Mouse (Mus musculus) heart, embryonic 10.5 days (tissue): Measurements from ENCODE around the gene Mafb. TPM values are rescaled to one million over a fixed set of nuclear protein-coding genes. Genes with fewer than 3 reads are reported as not detected.

Experiments
- DNase-seq: peaks from one replicate; pipeline ENCODE4 v3.0.0-alpha.2; 2017; ENCODE audit warnings: low spot score
- H3K27ac ChIP-seq: fragments of 300-500 bp; sonication (generic); 2 replicates; pipeline ENCODE4 v1.5.1; 2016; ENCODE audit warnings: mild to moderate bottlenecking
- H3K27me3 ChIP-seq: fragments of 300-500 bp; sonication (generic); 2 replicates; pipeline ENCODE4 v1.6.1; 2016; ENCODE audit warnings: mild to moderate bottlenecking; ENCODE audit not compliant: poor library complexity, insufficient read depth, severe bottlenecking
- H3K36me3 ChIP-seq: fragments of 300-500 bp; sonication (generic); 2 replicates; pipeline ENCODE4 v1.6.1; 2016; ENCODE audit warnings: mild to moderate bottlenecking, moderate library complexity
- H3K4me1 ChIP-seq: fragments of 300-500 bp; sonication (generic); 2 replicates; pipeline ENCODE4 v1.6.1; 2016; ENCODE audit warnings: mild to moderate bottlenecking
- H3K4me3 ChIP-seq: fragments of 300-500 bp; sonication (generic); 2 replicates; pipeline ENCODE4 v1.5.1; 2016; ENCODE audit warnings: mild to moderate bottlenecking, moderate library complexity
- H3K9me3 ChIP-seq: fragments of 300-500 bp; sonication (generic); 2 replicates; pipeline ENCODE4 v1.6.1; 2016; ENCODE audit warnings: mild to moderate bottlenecking, moderate library complexity
- WGBS: fragments of 180-500 bp; shearing (Covaris S2); methylation state at CpG from one replicate; pipeline ENCODE4 v1.1.7; 2016; 5-methylcytosine and 5-hydroxymethylcytosine counted together
- polyA plus RNA-seq: library from polyadenylated mRNA; unstranded; fragments of >200 nt; fragmentation: Nextera tagmentation; extraction: Ambion mirVana; gene quantifications from 2 replicates; pipeline ENCODE4 v1.2.1, GENCODE M21; 2016

Mafb gene
- polyA plus RNA-seq, 1 experiment from 2014 or later, result 5.5 TPM

DNA sequence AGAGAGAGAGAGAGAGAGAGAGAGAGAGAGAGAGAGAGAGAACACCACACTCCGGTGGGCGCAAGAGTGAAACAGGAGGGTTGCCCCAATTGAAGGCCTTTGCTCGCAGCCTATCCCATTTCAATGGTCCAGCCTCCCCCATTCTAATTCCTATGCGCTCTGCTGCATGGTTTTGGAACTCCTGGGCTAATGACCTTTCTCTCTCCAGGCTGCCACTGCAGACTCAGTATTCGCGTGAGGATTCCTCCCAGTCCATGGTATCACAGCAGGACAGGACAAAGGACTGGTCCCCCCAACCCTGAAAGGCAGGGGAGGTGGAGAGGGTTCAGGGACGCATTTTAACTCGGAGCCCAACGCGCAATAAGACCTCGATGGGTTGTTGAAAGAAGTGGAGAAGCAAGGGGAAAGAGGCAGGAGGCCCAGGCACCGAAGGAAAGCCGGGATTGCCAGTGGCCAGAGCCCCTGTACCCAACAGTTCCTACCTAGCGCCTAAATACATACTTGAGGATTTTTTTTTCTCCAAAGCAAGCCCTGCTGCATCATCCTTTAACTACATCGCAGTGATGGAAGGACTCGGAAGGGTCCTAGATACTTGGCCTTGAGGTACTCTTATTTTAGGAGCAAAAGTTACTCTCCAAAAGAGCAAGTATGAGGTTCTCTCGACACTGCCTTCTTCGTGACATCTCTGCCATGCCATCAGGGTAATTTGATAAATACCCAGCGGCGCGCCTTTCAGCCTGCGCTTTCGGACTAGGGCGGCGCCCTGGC is 3.0 kb upstream of the Mafb start:
- Histone ChIP-seq H3K27me3 (peaks cover 88% of the 10 kb centered on the region), H3K4me1 (peaks cover 41% of the 10 kb centered on the region), H3K9me3 (no peaks in the 10 kb centered on the region), H3K36me3 (no peaks in the 10 kb centered on the region), H3K4me3 (peak overlapping the region; percentile 71), H3K27ac (peak overlapping the region; percentile 47; the same call in 1 of the 2 replicates)
- WGBS, result 4% methylated on average over 25 of the region's 25 CpGs
- no peak for DNase-seq

DNA sequence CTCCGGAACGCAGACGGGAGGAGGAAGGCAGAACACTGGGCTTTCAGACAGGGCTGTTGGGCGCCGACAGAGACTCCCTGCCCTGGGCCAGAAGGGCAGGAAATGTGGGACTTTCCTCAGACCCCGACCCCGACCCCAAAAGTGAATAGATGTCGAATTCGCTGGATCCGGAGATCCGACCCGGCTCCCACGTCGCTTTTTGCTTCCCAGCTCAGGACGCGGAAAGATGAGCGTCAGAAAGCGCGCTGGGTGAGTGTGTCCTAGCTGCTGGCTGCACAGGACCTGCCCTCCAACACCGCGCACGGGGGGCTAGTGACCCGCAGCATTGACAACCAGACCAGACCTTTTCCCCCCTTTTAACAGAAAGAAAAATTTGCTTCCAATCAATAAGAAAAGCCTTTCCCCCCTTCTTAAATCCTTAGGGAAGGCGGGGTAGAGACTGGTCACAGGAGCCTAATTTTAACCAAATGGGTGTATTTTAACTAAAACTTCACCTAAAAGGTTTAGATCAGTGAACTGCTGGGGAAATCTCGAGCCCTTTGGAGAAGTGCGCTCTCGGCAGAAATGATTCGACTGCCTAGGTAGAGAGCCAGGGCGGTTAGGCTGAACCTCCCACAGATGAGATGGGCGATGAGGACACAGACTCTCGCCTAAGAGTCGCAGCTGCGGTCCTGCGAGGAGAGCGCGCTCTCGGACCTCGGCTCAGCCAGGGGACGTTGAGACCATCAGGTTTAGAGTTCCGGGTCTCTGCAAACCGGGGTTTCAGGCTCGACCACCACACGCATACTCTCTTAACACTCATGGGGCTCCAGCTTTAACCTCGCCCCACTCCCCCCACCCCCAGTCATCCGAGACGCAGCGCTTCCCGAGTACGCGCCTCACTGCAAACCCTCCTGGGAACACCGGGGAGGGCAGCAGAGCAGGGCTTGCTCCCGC is 1.8 kb upstream of the Mafb start:
- Histone ChIP-seq H3K4me1 (peaks cover 46% of the 10 kb centered on the region), H3K36me3 (no peaks in the 10 kb centered on the region), H3K4me3 (peak overlapping the region; percentile 71), H3K9me3 (no peaks in the 10 kb centered on the region), H3K27ac (peak overlapping the region; percentile 47; the same call in 1 of the 2 replicates), H3K27me3 (peaks cover 87% of the 10 kb centered on the region)
- under 1% methylated on average over 52 of the region's 52 CpGs for WGBS
- no peak for DNase-seq

DNA sequence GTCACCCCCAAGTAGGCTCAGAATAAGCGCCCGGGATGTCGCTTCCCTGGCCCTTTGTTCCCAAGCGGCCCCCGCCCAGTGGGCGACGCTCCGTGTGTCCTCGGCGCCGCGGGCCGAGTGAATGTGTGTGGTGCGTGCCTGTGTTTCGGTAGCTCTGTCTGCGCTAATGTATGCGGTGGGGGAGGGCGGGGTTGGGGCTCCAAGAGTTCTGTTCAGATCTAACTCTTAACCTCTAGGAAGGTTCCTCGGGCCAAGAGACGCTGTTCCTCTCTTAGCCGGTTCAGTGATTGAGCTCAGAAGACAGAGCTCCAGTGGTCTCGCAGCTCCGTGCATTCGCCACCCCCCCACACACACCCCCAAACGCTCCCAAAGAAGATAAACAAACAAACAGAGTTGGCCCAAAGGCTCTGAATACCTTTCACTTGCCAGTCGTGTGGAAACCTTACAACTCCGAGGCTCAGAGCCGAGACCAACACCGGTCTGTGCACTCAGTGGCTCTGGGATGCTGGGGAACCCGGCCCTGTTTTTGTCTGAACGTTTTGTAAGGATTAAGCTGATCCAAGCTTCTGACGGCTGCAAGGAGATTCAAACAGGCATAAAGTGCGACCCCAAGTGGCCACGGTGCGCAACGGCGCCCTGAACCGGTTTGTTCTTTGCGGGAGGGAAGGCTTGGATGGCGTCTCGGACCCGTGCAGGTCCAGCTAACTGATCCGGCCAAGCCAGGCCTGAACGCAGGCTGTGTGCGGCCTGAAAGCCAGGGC is 763 bp upstream of the Mafb start:
- WGBS, result 1% methylated on average over 45 of the region's 45 CpGs
- peak; percentile 91 for DNase-seq
- Histone ChIP-seq H3K4me3 (peak overlapping the region; percentile 71), H3K9me3 (no peaks in the 10 kb centered on the region), H3K27me3 (peaks cover 84% of the 10 kb centered on the region), H3K36me3 (no peaks in the 10 kb centered on the region), H3K27ac (peak overlapping the region; percentile 87), H3K4me1 (peaks cover 46% of the 10 kb centered on the region)

GRCm38 (mm10) chr2:160366111-160366979 is 520 bp downstream of the Mafb start:
- H3K27me3 ChIP-seq, result peaks cover 84% of the 10 kb centered on the region
- H3K4me3 ChIP-seq, result peak overlapping the region; percentile 71
- peak; percentile 82 for DNase-seq
- peaks cover 54% of the 10 kb centered on the region for H3K4me1 ChIP-seq
- H3K27ac ChIP-seq, result peak overlapping the region; percentile 87
- H3K9me3 ChIP-seq, result no peaks in the 10 kb centered on the region
- H3K36me3 ChIP-seq, result no peaks in the 10 kb centered on the region
- under 1% methylated on average over 89 of the region's 95 CpGs for WGBS

DNA sequence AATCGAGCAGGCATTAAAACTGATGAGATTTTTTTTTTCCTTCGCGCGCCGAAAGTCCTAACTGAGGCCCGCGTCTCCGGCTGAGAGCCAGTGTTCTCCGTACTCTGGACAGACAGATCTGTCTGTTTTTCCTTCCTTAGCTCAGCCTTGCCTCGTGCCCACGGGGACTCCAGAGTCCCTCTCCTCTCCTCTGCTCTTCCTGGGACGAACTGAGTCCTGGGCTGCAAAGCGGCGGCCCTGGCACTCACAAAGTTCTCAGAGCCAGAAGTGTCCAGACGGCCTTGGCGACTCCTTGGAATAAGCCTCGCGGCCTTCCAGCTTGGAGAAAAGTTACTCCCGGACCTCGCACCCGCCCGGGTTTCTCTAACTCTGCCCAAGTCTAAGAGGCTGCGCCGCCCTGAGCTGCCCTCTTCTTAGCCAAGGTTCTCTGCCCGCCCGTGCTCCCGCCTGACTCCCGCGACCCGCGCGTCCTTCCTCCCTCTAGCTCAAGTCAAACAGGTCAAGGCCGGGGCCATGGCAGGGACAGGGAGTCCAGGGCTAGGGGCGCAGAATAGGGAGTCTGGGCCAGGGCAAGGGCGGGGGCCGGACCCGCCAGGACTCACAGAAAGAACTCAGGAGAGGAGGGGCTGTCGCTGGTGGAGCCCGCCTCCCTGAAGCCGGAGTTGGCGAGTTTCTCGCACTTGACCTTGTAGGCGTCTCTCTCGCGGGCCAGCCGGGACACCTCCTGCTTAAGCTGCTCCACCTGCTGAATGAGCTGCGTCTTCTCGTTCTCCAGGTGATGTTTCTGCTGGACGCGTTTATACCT is 1.6 kb downstream of the Mafb start:
- peak overlapping the region; percentile 71 for H3K4me3 ChIP-seq
- H3K9me3 ChIP-seq, result no peaks in the 10 kb centered on the region
- no peak for DNase-seq
- peak overlapping the region; percentile 87 for H3K27ac ChIP-seq
- peaks cover 61% of the 10 kb centered on the region for H3K4me1 ChIP-seq
- no peaks in the 10 kb centered on the region for H3K36me3 ChIP-seq
- H3K27me3 ChIP-seq, result peaks cover 84% of the 10 kb centered on the region
- under 1% methylated on average over 50 of the region's 50 CpGs for whole genome bisulfite sequencing

DNA sequence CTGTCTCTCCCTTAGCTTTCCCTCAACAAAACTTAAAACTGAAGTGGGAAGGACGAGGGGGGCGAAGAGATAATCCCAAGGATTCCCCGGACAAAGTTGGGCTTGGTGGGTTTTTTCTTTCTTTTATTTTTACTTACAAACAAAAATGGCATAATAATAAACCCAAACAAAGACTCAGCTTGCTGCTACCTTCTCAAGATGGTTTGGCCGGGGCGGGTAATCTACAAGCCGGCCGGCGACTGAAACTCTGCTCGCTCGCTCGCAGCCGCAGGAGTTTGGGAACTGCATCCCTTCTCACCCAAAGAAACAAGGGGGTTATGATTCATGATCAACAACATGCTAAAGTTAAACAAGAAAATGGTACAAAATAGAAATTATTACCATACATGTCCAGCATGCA is 2.2 kb downstream of the Mafb start:
- H3K4me1 ChIP-seq, result peaks cover 56% of the 10 kb centered on the region
- 2% methylated on average over 12 of the region's 12 CpGs for WGBS
- peaks cover 84% of the 10 kb centered on the region for H3K27me3 ChIP-seq
- H3K9me3 ChIP-seq, result no peaks in the 10 kb centered on the region
- H3K4me3 ChIP-seq, result peak overlapping the region; percentile 71
- no peak for DNase-seq
- no peaks in the 10 kb centered on the region for H3K36me3 ChIP-seq
- no peak overlapping the region for H3K27ac ChIP-seq

DNA sequence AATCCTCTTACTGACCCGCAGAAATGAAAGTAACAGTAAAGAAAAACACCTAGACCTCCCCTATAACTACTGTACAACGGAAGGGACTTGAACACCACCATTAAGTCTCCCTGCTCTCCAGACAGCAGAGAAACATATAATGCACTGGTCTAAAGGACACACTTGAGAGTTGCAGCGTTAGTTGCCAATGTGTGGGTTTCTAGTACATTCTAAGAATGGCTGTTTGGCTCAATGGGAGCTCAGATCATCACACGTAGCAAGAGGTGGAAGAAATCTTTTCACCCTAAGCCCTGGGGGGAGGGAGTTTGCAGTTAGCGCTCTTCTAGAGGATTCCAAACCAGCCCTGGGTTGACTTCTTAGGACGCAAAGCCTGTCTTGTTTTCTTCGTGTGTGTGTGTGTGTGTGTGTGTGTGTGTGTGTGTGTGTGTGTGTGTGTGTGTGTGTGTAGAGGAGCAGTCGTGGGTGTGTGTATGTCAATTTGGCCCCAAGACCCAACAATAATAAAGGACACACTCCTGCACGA is 2.7 kb downstream of the Mafb start:
- WGBS, result 1% methylated on average over 9 of the region's 9 CpGs
- Histone ChIP-seq H3K4me3 (peak overlapping the region; percentile 71), H3K9me3 (no peaks in the 10 kb centered on the region), H3K36me3 (no peaks in the 10 kb centered on the region), H3K27ac (no peak overlapping the region), H3K27me3 (peaks cover 84% of the 10 kb centered on the region), H3K4me1 (peaks cover 51% of the 10 kb centered on the region)
- no peak for DNase-seq

DNA sequence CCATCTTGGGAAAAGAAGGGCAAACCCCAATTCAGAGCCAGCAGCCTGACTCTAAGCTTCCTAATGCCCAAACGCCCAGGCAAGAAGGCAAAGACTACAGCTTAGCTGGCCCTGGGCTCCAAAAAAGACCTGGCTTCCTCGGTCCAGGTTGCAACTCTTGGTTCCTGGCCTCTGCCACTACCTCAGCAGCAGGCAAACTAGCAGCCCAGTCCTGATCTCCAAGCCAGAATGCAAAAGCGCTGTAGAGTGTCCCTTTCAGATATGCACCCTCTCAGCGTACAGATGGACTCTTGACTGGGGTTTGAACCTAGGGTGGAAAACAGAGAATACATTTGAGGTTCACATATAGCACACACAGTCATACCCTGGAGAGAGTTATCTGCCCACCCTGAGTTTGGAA is 3.7 kb downstream of the Mafb start:
- Histone ChIP-seq H3K27ac (no peak overlapping the region), H3K4me3 (no peak overlapping the region), H3K27me3 (peaks cover 84% of the 10 kb centered on the region), H3K36me3 (no peaks in the 10 kb centered on the region), H3K9me3 (no peaks in the 10 kb centered on the region), H3K4me1 (peaks cover 48% of the 10 kb centered on the region)
- DNase-seq, result no peak
- WGBS, result 15% methylated on average over 4 of the region's 4 CpGs

DNA sequence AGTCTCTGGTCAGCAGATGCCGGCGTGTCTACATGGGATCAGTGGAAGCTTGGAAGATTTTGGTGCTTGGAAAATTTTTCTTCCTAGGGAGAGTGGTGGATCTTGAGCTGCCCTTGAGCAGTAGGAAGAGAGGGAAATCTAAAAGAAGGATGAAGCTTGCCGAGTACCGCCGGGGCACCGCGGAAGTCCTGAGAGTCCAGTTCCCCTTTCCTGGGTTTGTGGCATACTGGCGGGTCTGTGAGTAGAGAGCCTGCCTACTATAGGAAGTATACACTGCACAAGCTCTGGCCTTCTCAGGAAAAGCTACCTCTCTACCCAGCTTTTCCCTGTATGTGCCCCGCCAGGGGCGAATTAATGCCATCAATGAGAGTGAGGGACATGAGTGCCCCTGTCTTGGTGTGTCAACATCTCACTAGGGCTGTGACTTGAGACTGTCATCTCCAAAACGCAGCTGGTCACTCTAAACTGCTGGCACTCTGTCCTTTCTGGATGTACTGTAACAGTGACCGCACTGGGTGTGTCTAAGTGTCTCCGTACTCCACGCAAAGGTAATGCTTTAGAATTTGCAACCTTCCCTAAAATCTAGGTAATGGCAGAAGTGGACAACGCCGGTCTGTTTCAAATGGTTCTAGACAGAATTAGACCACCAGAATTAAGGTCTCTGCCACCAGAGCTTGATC is 5.3 kb downstream of the Mafb start:
- Histone ChIP-seq H3K36me3 (no peaks in the 10 kb centered on the region), H3K27me3 (peaks cover 97% of the 10 kb centered on the region), H3K27ac (no peak overlapping the region), H3K4me1 (peaks cover 50% of the 10 kb centered on the region), H3K4me3 (peak overlapping the region; percentile 39), H3K9me3 (no peaks in the 10 kb centered on the region)
- 4% methylated on average over 16 of the region's 16 CpGs for WGBS
- DNase-seq, result no peak

DNA sequence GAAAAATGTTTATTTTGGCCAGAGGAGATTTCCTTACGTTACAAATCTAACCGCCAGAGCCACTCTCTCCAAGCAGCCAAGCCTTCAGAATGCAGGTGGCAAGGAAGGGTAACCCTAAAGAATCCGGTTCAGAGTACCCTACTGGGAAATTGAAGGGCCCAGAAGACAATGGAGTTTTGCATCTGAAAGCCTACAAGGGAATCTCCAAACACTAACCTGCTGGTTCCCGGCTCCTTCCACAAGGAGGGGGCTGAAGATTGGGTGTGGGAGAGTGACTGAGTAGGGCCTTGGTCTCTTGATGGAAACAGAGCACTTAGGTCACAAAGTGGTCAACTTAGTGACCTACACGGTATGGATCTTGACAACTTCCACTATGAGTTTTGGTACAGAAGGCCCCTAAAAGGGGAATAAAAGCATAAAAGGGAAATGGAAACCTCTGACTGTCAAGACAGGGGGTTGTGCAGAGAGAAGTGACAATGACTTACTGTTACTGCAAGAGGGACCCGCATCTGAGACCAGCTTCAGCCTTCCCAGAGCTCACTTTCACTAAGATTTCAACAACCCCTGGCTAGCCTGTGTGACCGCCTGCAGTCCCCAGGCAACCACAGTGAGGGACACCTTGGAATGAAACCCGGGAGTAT is 6.5 kb downstream of the Mafb start:
- H3K27me3 ChIP-seq, result peaks cover 85% of the 10 kb centered on the region
- no peak for DNase-seq
- no peak overlapping the region for H3K4me3 ChIP-seq
- peaks cover 38% of the 10 kb centered on the region for H3K4me1 ChIP-seq
- H3K36me3 ChIP-seq, result no peaks in the 10 kb centered on the region
- no peaks in the 10 kb centered on the region for H3K9me3 ChIP-seq
- 6% methylated on average over 8 of the region's 8 CpGs for WGBS
- no peak overlapping the region for H3K27ac ChIP-seq
